Mouse (Mus musculus): ENCODE data around the gene Tsnax. TPM values are rescaled to one million over a fixed set of nuclear protein-coding genes. Genes with fewer than 3 reads are reported as not detected.

Tsnax gene
- polyA plus RNA-seq, 1 experiment from 2014 or later = 60.6 TPM

DNA sequence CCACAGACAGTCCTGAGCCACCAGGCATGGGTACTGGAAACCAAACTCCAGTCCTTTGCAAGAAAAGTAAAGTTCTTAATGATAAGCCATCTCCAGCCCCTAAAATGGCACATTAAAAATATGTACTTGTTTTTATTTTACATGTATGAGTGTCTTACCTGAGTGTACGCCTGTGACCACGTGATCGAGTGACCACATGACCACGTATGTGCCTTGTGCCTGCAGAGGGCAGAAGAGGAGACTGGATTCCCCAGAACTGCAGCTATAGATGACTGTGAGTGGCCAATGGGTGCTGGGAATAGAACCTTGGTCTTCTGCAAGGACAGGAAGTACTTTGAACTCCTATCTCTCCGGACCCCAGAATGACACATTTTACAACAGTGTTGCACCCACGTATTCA lies 36.6 kb upstream of the Tsnax start:
- TF ChIP-seq CTCF (IDR thresholded peaks at IDR 0.05) (no peak), EP300 (IDR thresholded peaks at IDR 0.05) (no peak)
- H3K9me3 ChIP-seq (ENCODE audit: low read length) = no peaks in the 10 kb centered on the region
- H3K4me3 ChIP-seq (ENCODE audit: low read depth, low read length) = no peak overlapping the region
- H3K36me3 ChIP-seq (ENCODE audit: insufficient read depth, low read length) = no peaks in the 10 kb centered on the region
- DNase-seq (ENCODE audit: low spot score) (no peak), ATAC-seq (no peak)
- no peaks in the 10 kb centered on the region for H3K4me1 ChIP-seq (ENCODE audit: insufficient read depth, low read depth, low read length)
- H3K9ac ChIP-seq (replicated peaks; ENCODE audit: low read depth) = no peak overlapping the region
- no peak overlapping the region for H3K27ac ChIP-seq (ENCODE audit: low read length)
- H3K27me3 ChIP-seq (replicated peaks; ENCODE audit: insufficient read depth, low read length) = no peaks in the 10 kb centered on the region
- 86% methylated on average over 6 of the region's 6 CpGs for WGBS
- no peak overlapping the region for H3K4me2 ChIP-seq (replicated peaks; ENCODE audit: low read depth, low read length)

DNA sequence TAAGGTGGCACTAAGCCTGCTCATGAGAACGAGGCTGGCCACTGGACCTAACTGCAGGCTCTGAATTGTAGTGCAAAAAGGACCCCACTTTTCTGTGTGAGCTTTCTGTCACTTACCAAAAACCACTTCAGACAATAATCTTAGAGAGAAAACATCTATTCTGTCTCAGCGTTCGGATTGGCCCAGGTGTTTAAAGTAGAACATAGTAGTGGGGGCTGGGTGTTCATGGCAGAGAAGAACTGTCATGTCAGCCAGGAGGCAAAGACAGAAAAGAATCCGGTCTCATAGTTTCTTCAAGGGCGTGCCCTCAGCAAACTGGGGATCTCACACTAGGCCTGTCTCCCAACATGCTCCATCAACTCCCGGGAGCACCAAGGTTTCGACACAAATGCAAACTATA lies 34.8 kb upstream of the Tsnax start:
- WGBS = 69% methylated on average over 7 of the region's 7 CpGs

DNA sequence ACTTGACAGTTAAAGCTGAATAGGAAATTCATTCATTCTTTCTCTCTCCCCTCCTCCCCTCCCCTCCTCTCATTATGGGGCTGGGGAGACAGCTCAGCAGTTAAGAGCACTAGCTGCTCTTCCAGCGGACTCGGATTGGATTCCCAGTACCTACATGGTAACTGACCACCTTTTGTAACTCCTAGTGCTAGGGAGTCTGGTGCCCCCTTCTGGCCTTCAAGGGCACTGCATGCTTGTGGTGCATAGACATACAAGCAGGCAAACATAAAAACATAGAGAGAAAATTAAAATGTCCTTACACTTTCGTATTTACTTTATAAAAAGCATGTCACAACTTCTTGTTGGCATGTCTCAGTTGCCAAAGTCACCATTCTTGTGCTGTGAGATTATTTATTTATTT lies 32.8 kb upstream of the Tsnax start:
- no peaks in the 10 kb centered on the region for H3K9me3 ChIP-seq (ENCODE audit: low read length)
- DNase-seq (ENCODE audit: low spot score) (no peak), ATAC-seq (no peak)
- no peak overlapping the region for H3K4me2 ChIP-seq (replicated peaks; ENCODE audit: low read depth, low read length)
- H3K4me3 ChIP-seq (ENCODE audit: low read depth, low read length) = no peak overlapping the region
- no peak overlapping the region for H3K27ac ChIP-seq (ENCODE audit: low read length)
- no peak overlapping the region for H3K9ac ChIP-seq (replicated peaks; ENCODE audit: low read depth)
- H3K4me1 ChIP-seq (ENCODE audit: insufficient read depth, low read depth, low read length) = no peaks in the 10 kb centered on the region
- no peaks in the 10 kb centered on the region for H3K36me3 ChIP-seq (ENCODE audit: insufficient read depth, low read length)
- H3K27me3 ChIP-seq (replicated peaks; ENCODE audit: insufficient read depth, low read length) = no peaks in the 10 kb centered on the region
- peak; percentile 38 for TF ChIP-seq CTCF (IDR thresholded peaks at IDR 0.05)
- no peak for TF ChIP-seq EP300 (IDR thresholded peaks at IDR 0.05)
- WGBS = 93% methylated on average over 3 of the region's 3 CpGs

More for the DNA sequence above, 34.8 kb upstream of the Tsnax start:
- H3K4me2 ChIP-seq (replicated peaks; ENCODE audit: low read depth, low read length) = no peak overlapping the region
- H3K27ac ChIP-seq (ENCODE audit: low read length) = no peak overlapping the region
- no peak for ATAC-seq
- H3K9ac ChIP-seq (replicated peaks; ENCODE audit: low read depth) = no peak overlapping the region
- no peak for DNase-seq (ENCODE audit: low spot score)
- H3K4me3 ChIP-seq (ENCODE audit: low read depth, low read length) = no peak overlapping the region
- no peaks in the 10 kb centered on the region for H3K4me1 ChIP-seq (ENCODE audit: insufficient read depth, low read depth, low read length)
- no peak for TF ChIP-seq EP300 (IDR thresholded peaks at IDR 0.05)
- TF ChIP-seq CTCF (IDR thresholded peaks at IDR 0.05) = no peak
- H3K9me3 ChIP-seq (ENCODE audit: low read length) = no peaks in the 10 kb centered on the region
- H3K27me3 ChIP-seq (replicated peaks; ENCODE audit: insufficient read depth, low read length) = no peaks in the 10 kb centered on the region
- H3K36me3 ChIP-seq (ENCODE audit: insufficient read depth, low read length) = no peaks in the 10 kb centered on the region

DNA sequence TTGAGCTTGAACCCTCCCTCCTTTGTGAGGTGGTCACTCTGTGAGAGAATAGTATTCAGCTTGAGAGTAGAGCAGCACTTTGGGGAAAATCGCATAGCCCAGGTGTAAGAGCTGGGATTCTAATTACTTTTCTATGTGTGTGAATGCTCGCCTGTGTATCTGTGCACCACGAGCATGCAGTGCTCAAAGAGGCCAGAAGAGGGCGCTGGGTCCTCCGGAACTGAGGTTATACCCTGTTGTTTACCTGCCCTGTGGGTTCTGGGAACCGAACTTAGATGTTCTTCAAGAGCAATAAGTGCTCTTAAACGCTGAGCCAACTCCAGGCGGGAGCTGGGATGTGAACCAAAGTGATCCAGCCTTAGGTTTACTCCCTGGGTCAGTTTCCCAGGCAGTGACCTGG lies 32.0 kb upstream of the Tsnax start:
- no peak for TF ChIP-seq CTCF (IDR thresholded peaks at IDR 0.05)
- no peak for TF ChIP-seq EP300 (IDR thresholded peaks at IDR 0.05)
- Histone ChIP-seq H3K4me1 (ENCODE audit: insufficient read depth, low read depth, low read length) (no peaks in the 10 kb centered on the region), H3K4me2 (replicated peaks; ENCODE audit: low read depth, low read length) (no peak overlapping the region), H3K4me3 (ENCODE audit: low read depth, low read length) (no peak overlapping the region), H3K27me3 (replicated peaks; ENCODE audit: insufficient read depth, low read length) (no peaks in the 10 kb centered on the region), H3K36me3 (ENCODE audit: insufficient read depth, low read length) (no peaks in the 10 kb centered on the region), H3K9me3 (ENCODE audit: low read length) (no peaks in the 10 kb centered on the region), H3K27ac (ENCODE audit: low read length) (no peak overlapping the region), H3K9ac (replicated peaks; ENCODE audit: low read depth) (no peak overlapping the region)
- DNase-seq (ENCODE audit: low spot score) (no peak), ATAC-seq (no peak)
- WGBS = 80% methylated on average over 8 of the region's 8 CpGs

DNA sequence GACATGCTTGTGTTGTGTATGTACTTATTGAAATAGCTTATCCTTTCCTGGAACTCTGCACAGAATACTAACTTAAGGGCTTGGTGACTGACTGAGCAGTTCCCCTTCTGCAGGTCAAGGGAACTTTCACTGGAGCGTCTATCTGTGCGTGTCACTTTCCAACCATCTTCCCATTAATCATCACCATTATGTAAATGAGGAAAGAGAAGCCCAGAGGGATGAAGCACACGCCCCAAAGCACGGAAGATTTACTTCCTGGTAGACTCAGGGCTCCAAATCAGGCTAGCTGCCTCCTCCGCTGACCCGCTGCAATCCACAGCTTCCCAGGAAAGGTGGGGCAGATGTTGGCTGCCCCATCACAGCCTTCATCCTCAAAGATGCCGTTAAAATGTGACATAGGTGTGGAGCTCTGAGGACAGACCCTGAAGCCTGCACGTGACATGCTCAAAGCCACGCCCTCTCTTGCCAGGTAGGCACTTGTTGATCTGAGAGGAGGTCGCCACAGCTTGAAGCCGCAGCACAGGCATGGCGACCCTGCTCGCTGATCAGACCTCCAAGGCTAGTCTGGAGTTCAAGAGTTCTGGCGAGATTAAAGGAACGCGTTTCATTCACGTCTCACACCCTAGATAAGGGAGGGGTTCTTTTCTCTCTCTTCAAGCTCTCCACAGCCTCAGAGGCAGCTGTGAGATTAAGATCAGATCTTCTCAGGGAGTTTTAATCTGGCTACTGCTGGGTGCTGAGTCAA lies 21.7 kb upstream of the Tsnax start:
- H3K27ac ChIP-seq (ENCODE audit: low read length) = no peak overlapping the region
- H3K4me3 ChIP-seq (ENCODE audit: low read depth, low read length) = no peak overlapping the region
- H3K4me2 ChIP-seq (replicated peaks; ENCODE audit: low read depth, low read length) = peak overlapping the region; percentile 54
- H3K9ac ChIP-seq (replicated peaks; ENCODE audit: low read depth) = no peak overlapping the region
- no peaks in the 10 kb centered on the region for H3K36me3 ChIP-seq (ENCODE audit: insufficient read depth, low read length)
- H3K4me1 ChIP-seq (ENCODE audit: insufficient read depth, low read depth, low read length) = no peaks in the 10 kb centered on the region
- no peak for ATAC-seq
- H3K27me3 ChIP-seq (replicated peaks; ENCODE audit: insufficient read depth, low read length) = no peaks in the 10 kb centered on the region
- WGBS = 7% methylated on average over 17 of the region's 17 CpGs
- no peaks in the 10 kb centered on the region for H3K9me3 ChIP-seq (ENCODE audit: low read length)
- no peak for TF ChIP-seq CTCF (IDR thresholded peaks at IDR 0.05)
- TF ChIP-seq EP300 (IDR thresholded peaks at IDR 0.05) = no peak
- no peak for DNase-seq (ENCODE audit: low spot score)

DNA sequence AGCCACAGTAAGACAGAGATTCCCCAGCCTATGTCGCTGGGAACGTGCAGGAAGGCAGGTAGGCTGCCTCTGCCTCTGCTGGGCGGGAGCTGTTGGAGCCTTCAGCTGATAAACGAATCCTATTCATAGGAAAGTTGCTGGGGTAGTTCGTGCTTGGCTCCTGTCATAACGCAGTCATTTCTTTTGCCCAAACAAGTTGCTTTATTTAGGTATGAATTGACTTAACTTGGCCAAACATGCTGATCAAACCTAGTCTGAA lies 21.2 kb upstream of the Tsnax start:
- no peak overlapping the region for H3K4me3 ChIP-seq (ENCODE audit: low read depth, low read length)
- no peak overlapping the region for H3K9ac ChIP-seq (replicated peaks; ENCODE audit: low read depth)
- H3K4me1 ChIP-seq (ENCODE audit: insufficient read depth, low read depth, low read length) = no peaks in the 10 kb centered on the region
- no peak overlapping the region for H3K27ac ChIP-seq (ENCODE audit: low read length)
- WGBS = 16% methylated on average over 6 of the region's 6 CpGs
- DNase-seq (ENCODE audit: low spot score) (no peak), ATAC-seq (no peak)
- H3K9me3 ChIP-seq (ENCODE audit: low read length) = no peaks in the 10 kb centered on the region
- TF ChIP-seq CTCF (IDR thresholded peaks at IDR 0.05) = no peak
- TF ChIP-seq EP300 (IDR thresholded peaks at IDR 0.05) = no peak
- H3K4me2 ChIP-seq (replicated peaks; ENCODE audit: low read depth, low read length) = peak overlapping the region; percentile 54; the same call in 1 of the 2 replicates
- no peaks in the 10 kb centered on the region for H3K36me3 ChIP-seq (ENCODE audit: insufficient read depth, low read length)
- no peaks in the 10 kb centered on the region for H3K27me3 ChIP-seq (replicated peaks; ENCODE audit: insufficient read depth, low read length)

DNA sequence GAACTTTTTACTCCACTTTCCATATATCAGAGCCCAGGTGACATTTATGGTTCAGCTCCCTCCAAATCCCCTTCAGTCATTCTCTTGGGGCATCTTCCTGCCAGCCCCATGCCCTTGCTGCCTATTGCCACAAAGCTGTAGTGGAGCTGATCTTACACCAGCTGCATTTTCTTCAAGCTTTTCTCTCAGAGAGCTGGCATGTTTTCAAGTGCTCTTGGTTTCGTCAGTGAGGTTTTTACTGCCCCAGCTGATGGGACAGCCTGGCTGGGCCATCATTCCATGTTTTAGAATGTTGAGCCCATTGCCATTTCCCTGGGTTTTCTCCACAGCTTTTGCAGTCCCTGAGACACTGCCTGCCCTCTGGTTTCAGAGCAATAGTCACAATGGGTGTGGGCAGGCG lies 17.0 kb upstream of the Tsnax start:
- Histone ChIP-seq H3K27me3 (replicated peaks; ENCODE audit: insufficient read depth, low read length) (no peaks in the 10 kb centered on the region), H3K9ac (replicated peaks; ENCODE audit: low read depth) (no peak overlapping the region), H3K9me3 (ENCODE audit: low read length) (no peaks in the 10 kb centered on the region; the same call in 1 of the 2 replicates), H3K4me1 (ENCODE audit: insufficient read depth, low read depth, low read length) (no peaks in the 10 kb centered on the region), H3K4me3 (ENCODE audit: low read depth, low read length) (no peak overlapping the region), H3K36me3 (ENCODE audit: insufficient read depth, low read length) (no peaks in the 10 kb centered on the region), H3K27ac (ENCODE audit: low read length) (no peak overlapping the region), H3K4me2 (replicated peaks; ENCODE audit: low read depth, low read length) (no peak overlapping the region)
- 50% methylated on average over 2 of the region's 2 CpGs for WGBS
- no peak for TF ChIP-seq CTCF (IDR thresholded peaks at IDR 0.05)
- TF ChIP-seq EP300 (IDR thresholded peaks at IDR 0.05) = no peak
- no peak for ATAC-seq
- DNase-seq (ENCODE audit: low spot score) = no peak
